Mouse (Mus musculus) heart, embryonic 14.5 days (tissue): Measurements from ENCODE around the gene Ccdc85b. TPM values are rescaled to one million over a fixed set of nuclear protein-coding genes. Genes with fewer than 3 reads are reported as not detected.

Experiments
- ATAC-seq: fragments of 200-750 bp; cut with Nextera tagmentation; 2 replicates; pipeline ENCODE4 v1.8.0; 2017; ENCODE audit warnings: low read depth, moderate TSS enrichment; ENCODE audit not compliant: insufficient number of reproducible peaks, insufficient read depth, low FRiP score
- H3K27ac ChIP-seq, 2 experiments: fragments of 200-500 bp in 1 of 2; fragments of 300-500 bp in 1 of 2; sonication (generic) in 1 of 2; replicated peaks in 1 of 2; 2 replicates each; pipeline ENCODE4 v1.5.1; 2012 to 2014; ENCODE audit warnings: low read depth in 2 of 2, low read length in 2 of 2, control low read depth in 1 of 2, mild to moderate bottlenecking in 1 of 2, mixed read lengths in 1 of 2; ENCODE audit not compliant: control insufficient read depth in 1 of 2, insufficient read depth in 1 of 2
- H3K27me3 ChIP-seq: fragments of 300-500 bp; sonication (generic); 2 replicates; pipeline ENCODE4 v1.6.1; 2014; ENCODE audit warnings: mild to moderate bottlenecking, low read length, control low read depth; ENCODE audit not compliant: control insufficient read depth, insufficient read depth
- H3K36me3 ChIP-seq: fragments of 300-500 bp; sonication (generic); 2 replicates; pipeline ENCODE4 v1.6.1; 2014; ENCODE audit warnings: mild to moderate bottlenecking, control low read depth, low read length, mixed read lengths; ENCODE audit not compliant: control insufficient read depth, insufficient read depth
- H3K4me1 ChIP-seq, 2 experiments: fragments of 200-500 bp in 1 of 2; fragments of 300-500 bp in 1 of 2; sonication (generic) in 1 of 2; 2 replicates each; pipeline ENCODE4 v1.6.1; 2012 to 2014; ENCODE audit warnings: low read length in 2 of 2, control low read depth in 1 of 2, mixed read lengths in 1 of 2; ENCODE audit not compliant: control insufficient read depth in 2 of 2, insufficient read depth in 2 of 2
- H3K4me2 ChIP-seq: fragments of 300-500 bp; sonication (generic); 2 replicates; pipeline ENCODE4 v1.6.1; 2014; ENCODE audit warnings: mild to moderate bottlenecking, low read length
- H3K4me3 ChIP-seq, 2 experiments: fragments of 200-500 bp in 1 of 2; fragments of 300-500 bp in 1 of 2; sonication (generic) in 1 of 2; 2 replicates each; pipeline ENCODE4 v1.5.1; 2012 to 2014; ENCODE audit warnings: low read length in 2 of 2, mild to moderate bottlenecking in 2 of 2, control low read depth in 1 of 2, low read depth in 1 of 2, moderate library complexity in 1 of 2; ENCODE audit not compliant: control insufficient read depth in 1 of 2, insufficient read depth in 1 of 2
- H3K9ac ChIP-seq: fragments of 300-500 bp; sonication (generic); 2 replicates; pipeline ENCODE4 v1.6.1; 2014; ENCODE audit warnings: mild to moderate bottlenecking, low read length
- H3K9me3 ChIP-seq: fragments of 300-500 bp; sonication (generic); 2 replicates; pipeline ENCODE4 v1.6.1; 2016; ENCODE audit warnings: low read length, control low read depth; ENCODE audit not compliant: control insufficient read depth
- WGBS: fragments of 180-500 bp; shearing (Covaris S2); extraction: QIAGEN DNeasy Blood & Tissue Kit; methylation state at CpG from one replicate; pipeline ENCODE4 v1.1.7; 2014; 5-methylcytosine and 5-hydroxymethylcytosine counted together
- polyA plus RNA-seq: library from polyadenylated mRNA; unstranded; fragments of >200 nt; fragmentation: Nextera tagmentation; extraction: Ambion mirVana; gene quantifications from 2 replicates; pipeline ENCODE4 v1.2.1, GENCODE M21; 2014

Ccdc85b gene
- polyA plus RNA-seq, 1 experiment from 2014 or later: 9.0 TPM

DNA sequence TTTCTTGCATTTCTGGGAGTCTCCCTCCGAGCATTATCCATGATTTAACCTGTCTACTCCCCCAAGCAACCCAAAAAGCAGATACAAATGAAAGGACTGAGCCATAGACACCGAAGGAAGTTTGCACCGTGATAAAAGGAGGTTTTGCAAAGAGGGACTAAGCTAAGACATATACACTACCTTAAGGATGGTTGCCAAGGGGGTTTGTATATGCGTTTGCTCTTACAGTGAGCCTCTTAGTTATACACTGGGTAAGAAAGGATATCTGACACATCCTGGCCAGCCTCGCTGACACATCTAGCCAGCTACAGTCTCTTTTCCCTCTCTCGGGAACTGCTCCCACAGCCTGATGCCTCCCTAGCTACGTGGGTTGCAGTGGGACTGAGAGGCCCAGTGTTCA, 23.7 kb downstream of the Ccdc85b start:
- Histone ChIP-seq H3K36me3 (0 out of 2 replicates have a peak, but pooled peaks cover 2% of the 10 kb centered on the region), H3K4me2 (peak overlapping the region; percentile 86), H3K27me3 (no peaks in the 10 kb centered on the region), H3K4me3 (peak overlapping the region in 1 of 2 experiments; percentile 39; a peak in 2 of 4 replicates), H3K4me1 (peaks cover 8 to 20% of the 10 kb centered on the region in 2 experiments), H3K9ac (peak overlapping the region; percentile 67; the same call in 1 of the 2 replicates), H3K27ac (peak overlapping the region; percentile 45 to 72; a peak in 3 of 4 replicates), H3K9me3 (no peaks in the 10 kb centered on the region)
- WGBS: 49% methylated on average over 7 of the region's 7 CpGs
- no peak for ATAC-seq

DNA sequence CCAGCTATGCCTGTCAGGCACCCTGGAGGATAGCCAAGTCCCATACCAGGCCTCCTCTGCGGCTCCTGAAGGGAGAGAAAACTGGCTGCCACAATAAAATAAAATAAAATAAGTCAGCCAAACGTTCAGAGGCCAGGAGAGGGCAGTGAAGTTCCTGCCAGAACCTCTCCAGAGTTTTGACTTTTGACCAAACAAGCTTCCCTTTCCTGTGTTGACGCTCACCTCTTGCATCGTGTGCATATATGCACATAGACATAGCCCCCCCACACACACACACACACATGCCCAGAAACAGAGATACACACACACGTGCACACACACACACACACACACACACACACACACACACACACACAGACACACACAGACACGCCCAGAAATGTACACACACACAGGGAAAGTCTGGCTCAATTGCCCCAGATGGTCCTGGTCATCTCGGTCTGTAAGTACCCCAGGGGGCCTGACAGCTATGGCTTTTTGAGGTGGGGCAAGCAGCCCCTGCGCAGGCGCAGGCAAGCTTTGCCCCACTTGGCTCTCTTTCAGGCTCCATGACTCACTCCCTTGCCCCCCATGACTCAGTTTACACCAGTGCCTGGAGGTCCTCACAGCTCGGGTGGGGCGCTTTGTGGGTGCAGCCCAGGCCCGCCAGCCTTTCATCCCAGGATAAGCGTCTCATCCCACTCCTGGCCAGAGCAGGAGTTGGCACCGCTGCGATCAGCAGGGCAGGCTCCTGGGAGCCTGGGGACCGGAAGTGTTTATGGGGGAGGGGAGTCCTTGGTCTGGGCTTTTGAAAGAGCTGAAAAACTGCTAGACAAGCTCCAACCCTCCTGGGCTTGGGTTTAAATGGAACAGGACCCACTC, 24.5 kb downstream of the Ccdc85b start:
- peak overlapping the region; percentile 45 to 72 for H3K27ac ChIP-seq
- peak overlapping the region; percentile 86 for H3K4me2 ChIP-seq
- no peaks in the 10 kb centered on the region for H3K27me3 ChIP-seq
- peak; percentile 48 for ATAC-seq
- peaks cover 8 to 20% of the 10 kb centered on the region in 2 experiments for H3K4me1 ChIP-seq
- no peaks in the 10 kb centered on the region for H3K9me3 ChIP-seq
- WGBS: 5% methylated on average over 16 of the region's 16 CpGs
- peak overlapping the region; percentile 67 for H3K9ac ChIP-seq
- 0 out of 2 replicates have a peak, but pooled peaks cover 5% of the 10 kb centered on the region for H3K36me3 ChIP-seq
- H3K4me3 ChIP-seq: peak overlapping the region; percentile 28 to 39

GRCm38 (mm10) chr19:5431911-5432464, 25.7 kb downstream of the Ccdc85b start:
- no peak overlapping the region for H3K27ac ChIP-seq
- ATAC-seq: no peak
- no peaks in the 10 kb centered on the region for H3K27me3 ChIP-seq
- H3K9me3 ChIP-seq: no peaks in the 10 kb centered on the region
- peaks cover 8 to 20% of the 10 kb centered on the region in 2 experiments for H3K4me1 ChIP-seq
- peaks cover 14% of the 10 kb centered on the region for H3K36me3 ChIP-seq
- no peak overlapping the region for H3K9ac ChIP-seq
- WGBS: 73% methylated on average over 4 of the region's 4 CpGs
- H3K4me2 ChIP-seq: no peak overlapping the region
- H3K4me3 ChIP-seq: no peak overlapping the region

GRCm38 (mm10) chr19:5430408-5430807, 27.3 kb downstream of the Ccdc85b start:
- WGBS: 92% methylated on average over 1 of the region's 1 CpGs
- Histone ChIP-seq H3K27ac (no peak overlapping the region), H3K9ac (no peak overlapping the region), H3K4me1 (peaks cover 16 to 30% of the 10 kb centered on the region in 2 experiments), H3K27me3 (no peaks in the 10 kb centered on the region), H3K4me3 (no peak overlapping the region), H3K4me2 (no peak overlapping the region), H3K36me3 (peaks cover 25% of the 10 kb centered on the region), H3K9me3 (no peaks in the 10 kb centered on the region)
- no peak for ATAC-seq

DNA sequence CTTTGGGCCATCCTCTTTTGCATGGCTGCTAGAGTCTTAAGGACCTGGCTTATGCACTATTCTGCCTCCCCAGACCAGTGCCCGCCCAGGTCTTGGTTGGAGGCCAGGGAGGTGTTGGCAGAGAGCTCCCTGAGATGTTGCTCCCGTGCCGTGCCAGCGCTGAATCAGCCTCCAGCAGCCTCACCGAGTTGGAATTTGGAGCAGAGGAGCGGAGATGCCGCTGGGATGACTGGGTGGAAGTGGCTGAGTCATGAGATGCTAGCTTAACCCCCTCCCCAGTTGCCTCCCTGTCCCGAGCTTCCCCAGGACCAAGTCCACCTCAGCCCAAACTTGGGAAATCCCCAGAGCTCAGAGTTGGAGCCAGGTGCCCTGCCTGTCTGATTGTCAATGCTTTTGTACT, 27.9 kb downstream of the Ccdc85b start:
- H3K9me3 ChIP-seq: no peaks in the 10 kb centered on the region
- H3K4me1 ChIP-seq: peaks cover 16 to 30% of the 10 kb centered on the region in 2 experiments
- WGBS: 51% methylated on average over 8 of the region's 8 CpGs
- no peaks in the 10 kb centered on the region for H3K27me3 ChIP-seq
- no peak overlapping the region for H3K27ac ChIP-seq
- H3K9ac ChIP-seq: no peak overlapping the region
- ATAC-seq: no peak
- peaks cover 25% of the 10 kb centered on the region for H3K36me3 ChIP-seq
- H3K4me3 ChIP-seq: no peak overlapping the region
- H3K4me2 ChIP-seq: no peak overlapping the region

GRCm38 (mm10) chr19:5429219-5429618, 28.5 kb downstream of the Ccdc85b start:
- no peak for ATAC-seq
- Histone ChIP-seq H3K36me3 (peaks cover 25% of the 10 kb centered on the region), H3K27ac (no peak overlapping the region), H3K4me3 (no peak overlapping the region), H3K9me3 (no peaks in the 10 kb centered on the region), H3K4me1 (peaks cover 16 to 28% of the 10 kb centered on the region in 2 experiments), H3K9ac (no peak overlapping the region), H3K27me3 (no peaks in the 10 kb centered on the region), H3K4me2 (no peak overlapping the region)
- 76% methylated on average over 4 of the region's 4 CpGs for WGBS

- H3K9ac ChIP-seq: no peak overlapping the region
- ATAC-seq: no peak
- WGBS: 74% methylated on average over 2 of the region's 2 CpGs
These were observed 29.6 kb downstream of the Ccdc85b start for GRCm38 (mm10) chr19:5428083-5428482.

More at GRCm38 (mm10) chr19:5428083-5428482, 29.6 kb downstream of the Ccdc85b start:
- no peak overlapping the region for H3K4me3 ChIP-seq
- H3K27me3 ChIP-seq: no peaks in the 10 kb centered on the region
- H3K4me2 ChIP-seq: no peak overlapping the region
- H3K36me3 ChIP-seq: peaks cover 27% of the 10 kb centered on the region
- H3K9me3 ChIP-seq: no peaks in the 10 kb centered on the region
- H3K4me1 ChIP-seq: peaks cover 16 to 25% of the 10 kb centered on the region in 2 experiments
- no peak overlapping the region for H3K27ac ChIP-seq
